Mouse (Mus musculus) midbrain, embryonic 12.5 days (tissue): ENCODE results near the gene Optc. TPM values are rescaled to one million over a fixed set of nuclear protein-coding genes. Genes with fewer than 3 reads are reported as not detected.
A peak's percentile ranks its signal among the peaks of the same experiment; 100 is the strongest.

Experiments used
- ATAC-seq: fragments of 200-750 bp; cut with Nextera tagmentation; 2 replicates; pipeline ENCODE4 v1.8.0; 2017; ENCODE audit warnings: low read depth, moderate TSS enrichment, moderate library complexity; ENCODE audit not compliant: low FRiP score
- H3K27ac ChIP-seq: fragments of 300-500 bp; sonication (generic); replicated peaks from 2 replicates; pipeline ENCODE4 v1.5.1; 2016; ENCODE audit warnings: mild to moderate bottlenecking
- H3K27me3 ChIP-seq: fragments of 300-500 bp; sonication (generic); 2 replicates; pipeline ENCODE4 v1.6.1; 2016; ENCODE audit warnings: mild to moderate bottlenecking
- H3K36me3 ChIP-seq: fragments of 300-500 bp; sonication (generic); 2 replicates; pipeline ENCODE4 v1.6.1; 2016
- H3K4me1 ChIP-seq: fragments of 300-500 bp; sonication (generic); 2 replicates; pipeline ENCODE4 v1.6.1; 2016
- H3K4me2 ChIP-seq: fragments of 300-500 bp; sonication (generic); replicated peaks from 2 replicates; pipeline ENCODE4 v1.6.1; 2016; ENCODE audit warnings: mild to moderate bottlenecking, moderate library complexity
- H3K4me3 ChIP-seq: fragments of 300-500 bp; sonication (generic); 2 replicates; pipeline ENCODE4 v1.5.1; 2016; ENCODE audit warnings: mild to moderate bottlenecking
- H3K9ac ChIP-seq: fragments of 300-500 bp; sonication (generic); replicated peaks from 2 replicates; pipeline ENCODE4 v1.6.1; 2016; ENCODE audit warnings: mild to moderate bottlenecking, moderate library complexity
- H3K9me3 ChIP-seq: fragments of 300-500 bp; sonication (generic); 2 replicates; pipeline ENCODE4 v1.6.1; 2016; ENCODE audit warnings: mild to moderate bottlenecking
- WGBS: fragments of 180-500 bp; shearing (Covaris S2); methylation state at CpG from one replicate; pipeline ENCODE4 v1.1.7; 2016; 5-methylcytosine and 5-hydroxymethylcytosine counted together
- polyA plus RNA-seq: library from polyadenylated mRNA; unstranded; fragments of >200 nt; fragmentation: Nextera tagmentation; extraction: Ambion mirVana; gene quantifications from 2 replicates; pipeline ENCODE4 v1.2.1, GENCODE M21; 2016

Optc gene
- polyA plus RNA-seq, 1 experiment from 2014 or later, result 3.0 TPM

DNA sequence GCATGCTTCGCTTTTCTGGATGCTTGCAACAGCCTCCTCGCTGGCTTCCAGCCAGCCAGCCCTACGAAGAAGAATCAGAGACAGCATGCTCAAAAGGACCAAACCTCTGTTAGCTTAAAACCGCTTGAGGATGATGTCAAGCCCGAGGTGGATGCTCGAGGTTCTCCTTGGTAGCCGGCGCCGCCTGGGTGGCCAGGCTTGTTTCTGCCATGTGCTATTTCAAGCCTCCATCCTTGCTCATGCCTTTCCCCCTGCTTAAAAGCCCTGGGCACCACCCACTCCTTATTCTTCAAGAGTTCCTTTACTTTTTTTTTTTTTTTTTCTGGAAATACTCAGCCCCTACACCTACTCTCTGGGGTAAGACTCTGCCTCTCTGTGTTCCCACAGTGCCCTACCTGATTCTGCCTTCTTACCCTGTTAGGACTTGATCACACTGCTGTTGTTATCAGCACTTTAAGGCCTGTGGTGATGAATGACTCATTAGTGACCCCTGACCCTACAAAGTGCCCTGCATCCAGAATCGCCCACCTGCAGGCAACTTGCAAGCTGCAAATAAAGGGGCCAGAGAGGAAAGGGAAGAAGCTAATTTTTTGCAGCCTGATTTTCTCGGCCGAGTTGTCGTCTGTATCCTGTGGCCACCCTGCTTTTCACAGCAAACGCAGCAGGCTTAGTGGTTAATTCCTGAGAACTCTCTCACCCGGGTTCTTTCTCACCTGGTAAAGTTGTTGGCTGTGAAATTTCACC is 52.4 kb downstream of the Optc start:
- H3K4me3 ChIP-seq, result peak overlapping the region; percentile 18; the same call in 1 of the 2 replicates
- WGBS, result 4% methylated on average over 15 of the region's 15 CpGs
- H3K9ac ChIP-seq, result peak overlapping the region; percentile 50
- H3K27ac ChIP-seq, result peak overlapping the region; percentile 10; the same call in 1 of the 2 replicates
- no peak for ATAC-seq
- H3K27me3 ChIP-seq, result peaks cover 43% of the 10 kb centered on the region
- peak overlapping the region; percentile 43 for H3K4me2 ChIP-seq
- H3K9me3 ChIP-seq, result no peaks in the 10 kb centered on the region
- H3K4me1 ChIP-seq, result peaks cover 34% of the 10 kb centered on the region
- H3K36me3 ChIP-seq, result no peaks in the 10 kb centered on the region

- H3K27me3 ChIP-seq, result peaks cover 43% of the 10 kb centered on the region
- ATAC-seq, result 0 out of 2 replicates have a peak, but pooled peaks have one; percentile 17
- H3K4me3 ChIP-seq, result peak overlapping the region; percentile 18
- H3K36me3 ChIP-seq, result no peaks in the 10 kb centered on the region
- 4% methylated on average over 17 of the region's 17 CpGs for WGBS
- H3K4me2 ChIP-seq, result peak overlapping the region; percentile 43
- H3K4me1 ChIP-seq, result peaks cover 26% of the 10 kb centered on the region
- peak overlapping the region; percentile 50; the same call in 1 of the 2 replicates for H3K9ac ChIP-seq
- peak overlapping the region; percentile 10; the same call in 1 of the 2 replicates for H3K27ac ChIP-seq
- no peaks in the 10 kb centered on the region for H3K9me3 ChIP-seq
These were observed 53.2 kb downstream of the Optc start for GRCm38 (mm10) chr1:133854421-133855273.

Other genes with a start within 250 kb of the Optc start
- gene Zbed6, start 247.1 kb downstream of the Optc start, polyA plus RNA-seq, result not detected in 2 replicates
- gene Gm38394, start 246.7 kb downstream of the Optc start, polyA plus RNA-seq, result 6.0 and 6.1 TPM in 2 replicates
- 0.17 TPM in 1 of 2 replicates, not detected in the other for gene Lax1, start 217.9 kb downstream of the Optc start, polyA plus RNA-seq
- 8.3 and 10.7 TPM in 2 replicates for gene Atp2b4, start 107.0 kb downstream of the Optc start, polyA plus RNA-seq
- 1.9 and 3.5 TPM in 2 replicates for gene Prelp, start 13.4 kb upstream of the Optc start, polyA plus RNA-seq
- gene Fmod, start 129.3 kb upstream of the Optc start, polyA plus RNA-seq, result 10.9 and 15.0 TPM in 2 replicates
- 162 and 172 TPM in 2 replicates for gene Btg2, start 171.1 kb upstream of the Optc start, polyA plus RNA-seq
- gene Chit1, start 203.2 kb upstream of the Optc start, polyA plus RNA-seq, result not detected in 2 replicates